Mouse (Mus musculus): ENCODE data around the gene Zbed4.
"Not testable (repeated sequence)": the region's sequence is repeated elsewhere in the genome, so short reads cannot be mapped to it uniquely, and the experiment has no call there.

Zbed4 gene

GRCm38 (mm10) chr15:88738466-88738865 is 13.0 kb upstream of the Zbed4 start:
- DNase-seq (ENCODE audit: low read depth, low spot score) = no peak

GRCm38 (mm10) chr15:88741366-88741765 is 10.1 kb upstream of the Zbed4 start:
- no peak for DNase-seq (ENCODE audit: low read depth, low spot score)

GRCm38 (mm10) chr15:88743371-88743770 is 8.1 kb upstream of the Zbed4 start:
- DNase-seq (ENCODE audit: low read depth, low spot score) = not testable (repeated sequence)

GRCm38 (mm10) chr15:88745347-88745746 is 6.1 kb upstream of the Zbed4 start:
- no peak for DNase-seq (ENCODE audit: low read depth, low spot score)

- no peak for DNase-seq (ENCODE audit: low read depth, low spot score)
Observed at GRCm38 (mm10) chr15:88745926-88746325, 5.5 kb upstream of the Zbed4 start.

GRCm38 (mm10) chr15:88749617-88750016 is 1.8 kb upstream of the Zbed4 start:
- not testable (repeated sequence) for DNase-seq (ENCODE audit: low read depth, low spot score)

GRCm38 (mm10) chr15:88750032-88750431 is 1.4 kb upstream of the Zbed4 start:
- DNase-seq (ENCODE audit: low read depth, low spot score) = no peak

GRCm38 (mm10) chr15:88750677-88751563 is 540 bp upstream of the Zbed4 start:
- peak; percentile 99 for DNase-seq (ENCODE audit: low read depth, low spot score)

- no peak for DNase-seq (ENCODE audit: low read depth, low spot score)
Observed at GRCm38 (mm10) chr15:88752403-88752733, 908 bp downstream of the Zbed4 start.

- no peak for DNase-seq (ENCODE audit: low read depth, low spot score)
Observed at GRCm38 (mm10) chr15:88754896-88755295, 3.4 kb downstream of the Zbed4 start.

- no peak for DNase-seq (ENCODE audit: low read depth, low spot score)
Observed at GRCm38 (mm10) chr15:88755761-88756160, 4.3 kb downstream of the Zbed4 start.

- no peak for DNase-seq (ENCODE audit: low read depth, low spot score)
Observed at GRCm38 (mm10) chr15:88758061-88758460, 6.6 kb downstream of the Zbed4 start.

- DNase-seq (ENCODE audit: low read depth, low spot score) = no peak
Observed at GRCm38 (mm10) chr15:88761551-88761950, 10.1 kb downstream of the Zbed4 start.

- not testable (repeated sequence) for DNase-seq (ENCODE audit: low read depth, low spot score)
Observed at GRCm38 (mm10) chr15:88766139-88766538, 14.7 kb downstream of the Zbed4 start.

- no peak for DNase-seq (ENCODE audit: low read depth, low spot score)
Observed at GRCm38 (mm10) chr15:88768537-88768936, 17.1 kb downstream of the Zbed4 start.

- not testable (repeated sequence) for DNase-seq (ENCODE audit: low read depth, low spot score)
Observed at GRCm38 (mm10) chr15:88774630-88775029, 23.2 kb downstream of the Zbed4 start.

GRCm38 (mm10) chr15:88792140-88792850 is 40.8 kb downstream of the Zbed4 start:
- no peak for DNase-seq (ENCODE audit: low read depth, low spot score)

- DNase-seq (ENCODE audit: low read depth, low spot score) = not testable (repeated sequence)
Observed at GRCm38 (mm10) chr15:88794729-88795128, 43.3 kb downstream of the Zbed4 start.

- DNase-seq (ENCODE audit: low read depth, low spot score) = no peak
Observed at GRCm38 (mm10) chr15:88799950-88800371, 48.5 kb downstream of the Zbed4 start.

- no peak for DNase-seq (ENCODE audit: low read depth, low spot score)
Observed at GRCm38 (mm10) chr15:88800921-88801354, 49.5 kb downstream of the Zbed4 start.

GRCm38 (mm10) chr15:88801903-88802302 is 50.4 kb downstream of the Zbed4 start:
- no peak for DNase-seq (ENCODE audit: low read depth, low spot score)

- no peak for DNase-seq (ENCODE audit: low read depth, low spot score)
Observed at GRCm38 (mm10) chr15:88802348-88802747, 50.9 kb downstream of the Zbed4 start.

GRCm38 (mm10) chr15:88808121-88808520 is 56.7 kb downstream of the Zbed4 start:
- no peak for DNase-seq (ENCODE audit: low read depth, low spot score)
